Mouse (Mus musculus) right cerebral cortex, postnatal 4 days (tissue): Measurements from ENCODE around the gene Ccl6.
A peak's percentile ranks its signal among the peaks of the same experiment; 100 is the strongest.

ENCODE experiments used
- DNase-seq: peaks from one replicate; pipeline ENCODE4 v3.0.0-alpha.2; 2022

Gene Ccl6

DNA sequence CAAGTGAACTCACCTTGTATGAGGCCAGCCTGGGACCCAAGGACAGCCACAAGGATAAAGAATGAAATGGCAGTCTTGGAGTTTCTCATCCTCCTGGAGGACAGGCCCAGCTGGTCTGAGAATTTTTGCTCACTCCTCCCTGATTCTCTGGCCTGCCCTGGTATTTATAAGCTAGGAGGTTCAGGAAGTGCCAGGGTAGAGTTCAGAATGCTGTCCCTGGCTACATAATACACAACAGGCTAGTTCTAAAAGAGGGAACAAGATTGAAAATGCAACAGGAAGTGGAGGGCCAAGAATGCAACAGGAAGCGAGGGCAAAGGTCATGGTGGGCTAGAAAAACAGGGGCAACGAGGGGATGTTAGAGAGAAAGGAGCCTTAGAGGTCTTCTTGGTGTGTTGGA is at the start of gene Ccl6:
TSS of gene Ccl6 (minus strand) at position 235 of the 400 bp plus-strand sequence.
- DNase-seq: no peak

DNA sequence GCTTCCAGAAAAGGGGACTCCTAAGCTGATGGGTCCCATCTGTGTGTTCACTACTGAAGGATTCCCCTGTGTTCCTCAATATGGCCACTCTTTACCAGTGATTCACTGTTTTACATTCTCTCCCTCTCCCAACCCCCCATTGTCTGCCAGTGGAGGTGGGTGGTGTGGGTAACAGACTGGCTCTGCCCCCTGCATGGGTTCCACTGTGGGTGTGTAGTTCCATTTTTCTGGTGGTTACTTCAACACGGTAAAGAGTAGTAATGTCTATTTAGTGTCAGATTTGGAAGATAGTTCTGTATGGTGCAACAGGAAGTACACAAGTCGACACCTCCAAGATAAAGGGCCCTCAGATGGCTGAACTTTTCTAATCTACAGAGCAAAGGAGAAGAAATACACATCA is 48.3 kb upstream of the Ccl6 start:
- no peak for DNase-seq

DNA sequence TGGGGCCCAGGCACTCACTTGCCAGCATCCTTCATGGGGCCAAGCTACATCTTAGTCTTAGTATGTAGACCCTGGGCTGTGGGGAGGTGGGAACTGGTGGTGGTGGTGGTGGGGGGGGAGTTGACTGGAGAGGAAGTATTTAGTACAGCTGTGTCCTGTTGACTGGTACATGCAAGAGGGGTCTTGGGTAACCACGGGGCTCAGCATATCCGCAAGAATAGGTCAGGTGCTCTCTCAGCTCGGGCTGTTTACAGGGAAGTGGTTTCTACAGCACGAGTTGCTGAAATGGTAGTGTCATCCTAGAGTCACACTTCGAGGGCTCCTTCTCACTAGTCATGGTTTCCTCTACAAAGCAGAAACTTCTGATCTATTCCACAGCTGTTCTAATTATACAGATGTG is 47.3 kb upstream of the Ccl6 start:
- no peak for DNase-seq

DNA sequence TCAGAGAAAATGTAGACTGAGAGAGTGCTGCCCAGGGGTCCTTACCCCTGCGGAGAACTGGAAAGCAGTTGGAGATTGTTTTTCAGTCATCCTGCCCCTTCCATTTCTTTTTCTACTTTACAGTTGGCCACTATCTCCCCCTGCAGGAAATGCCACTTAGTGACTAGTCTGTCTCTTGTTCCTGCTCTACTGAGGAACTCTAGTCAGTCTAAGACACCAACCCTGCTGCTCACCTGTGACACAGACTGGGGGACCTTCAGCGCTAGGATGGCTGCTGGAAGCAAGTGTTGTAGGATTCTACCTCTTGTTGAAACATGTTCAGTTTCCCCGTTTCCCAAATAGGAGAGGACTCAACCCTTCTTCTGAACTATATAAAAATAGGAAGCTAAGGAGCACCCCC is 46.6 kb upstream of the Ccl6 start:
- DNase-seq: no peak

DNA sequence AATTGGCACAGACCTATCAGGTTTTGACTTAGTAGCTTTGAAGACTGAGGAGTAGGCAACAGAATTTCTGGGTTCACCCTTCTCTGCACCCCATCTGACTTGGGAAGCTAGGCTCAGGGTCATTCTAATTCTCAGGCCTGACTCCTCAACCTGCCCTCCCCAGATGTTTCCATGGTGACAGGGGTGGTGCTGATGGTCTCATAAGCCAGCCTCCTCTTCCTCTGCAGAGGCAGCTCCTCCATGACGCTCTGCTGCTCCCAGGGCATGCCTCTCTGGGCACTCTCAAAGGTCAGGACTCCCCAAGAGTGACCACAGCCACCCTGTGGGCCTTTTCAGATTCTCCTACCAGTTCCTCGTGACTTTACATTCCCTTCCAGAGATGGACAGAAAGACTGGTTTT is 46.0 kb upstream of the Ccl6 start:
- no peak for DNase-seq

DNA sequence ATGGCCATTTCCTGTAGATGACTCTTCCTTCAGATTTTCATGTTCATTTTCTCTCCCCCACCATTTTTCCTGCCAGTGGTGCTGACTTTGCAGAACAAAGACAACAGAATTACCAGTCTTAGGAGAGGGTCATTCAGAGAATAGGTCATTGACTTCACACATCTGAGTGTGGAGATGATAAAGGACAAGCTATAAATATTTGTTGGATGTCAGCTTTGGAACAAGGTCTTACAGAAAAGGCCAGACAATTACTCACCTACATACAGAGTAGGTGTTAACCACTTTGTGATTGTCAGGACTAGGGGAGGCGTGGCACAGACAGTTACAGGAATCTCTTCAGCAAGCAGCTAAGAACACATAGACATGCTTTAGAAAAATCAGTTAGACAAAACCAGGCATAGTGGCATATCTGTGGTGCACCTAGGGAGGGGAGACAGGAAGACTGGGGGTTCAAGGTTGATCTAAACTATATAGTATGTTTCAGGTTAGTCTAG is 43.9 kb upstream of the Ccl6 start:
- DNase-seq: no peak

DNA sequence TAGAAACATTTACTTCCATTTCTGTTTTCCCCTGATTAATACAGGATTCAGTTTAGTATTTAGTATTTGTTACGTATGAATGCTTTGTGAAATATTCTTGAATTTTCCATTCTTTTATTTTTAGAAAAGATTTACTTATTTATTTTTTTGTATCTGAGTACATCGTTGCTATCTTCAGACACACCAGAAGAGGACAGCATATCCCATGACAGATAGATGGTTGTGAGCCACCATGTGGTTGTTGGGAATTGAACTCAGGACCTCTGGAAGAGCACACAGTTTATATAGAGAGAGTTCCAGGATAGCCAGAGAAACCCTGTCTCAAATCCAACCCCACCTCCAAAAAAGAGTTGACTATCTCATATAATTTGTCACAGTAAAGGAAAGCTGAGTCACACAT is 42.0 kb upstream of the Ccl6 start:
- no peak for DNase-seq

DNA sequence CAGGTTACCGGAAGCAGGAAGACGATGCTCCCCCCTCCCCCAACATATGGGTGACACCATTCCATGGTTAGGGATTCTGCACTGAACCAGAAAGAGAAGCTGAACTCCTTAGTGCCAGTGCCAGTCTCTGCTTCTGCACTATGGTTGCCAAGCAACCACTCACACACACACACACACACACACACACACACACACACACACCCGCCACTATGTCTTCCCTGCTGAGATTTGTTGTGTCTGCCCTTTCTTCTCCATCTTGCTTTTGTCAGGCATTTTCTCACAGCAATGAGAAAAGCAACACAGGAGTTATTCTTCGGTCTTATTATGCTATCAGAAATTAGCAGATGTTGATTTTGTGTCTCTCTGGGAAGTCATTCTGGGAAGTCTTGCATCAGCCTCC is 41.5 kb upstream of the Ccl6 start:
- DNase-seq: peak; percentile 30

DNA sequence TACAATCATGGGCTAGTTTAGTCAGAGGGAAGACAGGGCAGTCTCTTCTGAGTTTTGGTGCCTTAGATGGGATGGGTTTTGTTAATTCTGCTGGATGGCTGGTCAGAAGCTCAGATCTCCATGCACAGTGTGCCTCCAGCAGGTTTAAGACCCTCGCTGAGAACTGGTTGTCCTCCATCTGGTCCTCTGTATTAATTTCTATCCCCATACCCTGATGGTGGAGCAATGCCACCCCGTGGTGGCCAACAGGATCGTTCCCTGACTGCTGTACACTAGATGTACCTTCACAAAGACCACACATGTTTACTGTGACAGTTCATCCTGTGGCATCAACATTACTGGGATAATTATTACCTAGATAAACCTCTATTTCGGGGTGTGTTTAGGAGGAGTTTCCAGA is 39.9 kb upstream of the Ccl6 start:
- no peak for DNase-seq

DNA sequence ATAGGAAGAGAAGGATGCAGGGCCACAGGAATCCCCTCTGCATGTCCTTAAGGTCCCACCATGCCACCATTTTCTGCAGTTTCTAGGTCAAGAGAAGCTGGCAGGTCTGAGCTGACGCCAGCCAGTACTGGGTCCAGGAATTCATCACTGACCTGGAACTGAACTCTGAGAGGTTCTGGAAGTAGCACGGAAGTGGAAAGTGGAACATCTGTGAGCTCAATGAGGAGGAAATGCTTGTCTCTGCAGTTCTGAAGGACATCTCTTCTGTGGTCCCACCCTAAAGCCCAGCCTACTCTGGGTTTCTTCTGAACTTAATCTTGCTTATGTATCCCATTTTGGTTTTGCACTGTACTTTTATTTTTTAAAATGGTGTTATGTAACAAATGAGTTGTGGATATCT is 38.2 kb upstream of the Ccl6 start:
- no peak for DNase-seq

DNA sequence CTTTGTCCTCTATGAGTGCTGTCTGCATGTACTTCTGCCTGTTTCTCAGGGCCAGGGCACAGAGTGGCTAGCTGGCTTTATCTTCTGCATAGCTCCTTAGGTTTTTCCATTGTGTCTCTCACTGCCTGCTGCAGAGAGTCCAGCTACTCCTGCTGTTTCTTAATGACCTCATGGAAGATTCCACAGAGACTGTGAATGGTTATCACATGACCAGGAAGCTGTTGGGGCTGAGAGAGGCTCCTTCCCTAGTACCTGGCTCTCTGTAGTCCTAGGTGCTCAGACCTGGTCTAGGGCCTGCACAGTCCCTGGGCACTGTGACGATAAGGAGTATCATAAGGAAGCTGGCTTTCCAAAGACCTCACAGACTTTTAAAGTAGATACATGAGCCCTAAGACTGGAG is 37.7 kb upstream of the Ccl6 start:
- no peak for DNase-seq

DNA sequence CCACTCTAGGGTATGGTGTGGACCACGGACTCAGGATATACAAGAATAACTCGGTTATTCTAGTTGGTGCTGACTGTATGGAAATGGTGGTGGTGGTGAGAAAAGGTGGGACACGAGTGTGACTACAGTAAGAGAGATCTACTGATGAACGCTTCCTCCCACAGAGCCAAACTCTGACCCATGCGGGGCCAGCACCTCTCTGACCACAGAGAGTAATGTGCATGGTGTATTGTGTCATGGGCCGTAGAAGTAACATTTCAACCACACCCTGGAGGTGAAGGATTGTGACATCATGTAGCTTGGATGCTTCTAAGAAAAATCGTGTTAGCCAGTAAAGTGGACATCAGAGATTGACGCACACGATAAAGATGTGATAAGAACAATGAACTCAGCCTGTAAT is 35.9 kb upstream of the Ccl6 start:
- DNase-seq: no peak

DNA sequence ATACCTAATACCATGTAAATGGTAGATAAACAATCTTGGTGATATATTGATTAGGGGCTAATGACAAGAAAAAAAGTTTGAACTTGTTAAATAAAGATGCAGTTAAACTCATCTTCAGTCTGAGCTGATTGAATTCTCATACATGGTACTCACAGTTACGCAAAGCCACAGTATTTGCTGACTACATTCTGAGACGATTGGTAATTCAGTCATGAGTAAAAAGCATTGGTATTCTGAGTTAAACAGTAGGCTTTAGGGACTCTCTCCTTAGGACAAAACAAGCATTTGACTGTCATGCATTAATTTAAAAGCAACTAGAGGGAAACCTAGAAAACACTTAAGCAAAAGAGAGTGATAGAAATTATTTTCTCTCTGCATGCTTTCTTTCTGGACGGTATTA is 30.7 kb upstream of the Ccl6 start:
- no peak for DNase-seq

DNA sequence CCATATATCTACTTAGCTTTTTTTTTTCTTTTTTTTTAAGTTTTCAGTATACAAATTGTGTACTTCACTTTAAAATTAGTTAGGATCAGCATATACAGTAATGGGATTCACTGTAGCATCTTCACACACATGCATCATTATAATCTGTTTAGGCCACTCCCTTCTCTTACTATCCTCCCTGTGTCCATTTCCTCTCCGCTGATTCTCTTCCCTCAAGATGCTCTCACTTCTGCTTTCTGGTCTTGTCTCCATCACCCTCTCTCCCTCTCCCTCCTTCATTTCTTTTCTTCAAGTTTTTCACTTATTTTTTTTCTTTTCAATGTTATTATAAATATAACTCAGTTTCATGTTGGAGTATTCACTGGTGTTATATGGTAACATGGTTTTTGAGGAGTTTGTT is 26.1 kb upstream of the Ccl6 start:
- no peak for DNase-seq

DNA sequence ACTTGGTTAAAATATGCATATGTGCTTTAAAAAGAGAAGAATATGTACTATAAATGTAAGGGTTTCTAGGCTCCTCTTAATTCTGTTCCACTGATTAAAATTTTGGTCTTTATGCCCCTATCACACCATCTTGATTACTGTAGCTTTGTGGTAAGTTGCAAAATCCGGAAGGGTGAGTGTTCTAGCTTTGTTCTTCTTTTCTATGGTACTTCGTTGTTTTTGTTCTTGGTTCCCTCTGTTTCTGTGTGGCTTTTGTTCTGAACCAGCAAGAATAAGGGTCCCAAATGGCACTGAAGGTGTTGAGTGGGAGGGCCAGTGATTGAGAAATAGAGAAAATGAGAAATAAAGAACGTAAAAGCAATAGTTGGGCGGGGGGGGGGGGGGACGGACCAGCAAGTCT is 25.4 kb upstream of the Ccl6 start:
- DNase-seq: no peak

DNA sequence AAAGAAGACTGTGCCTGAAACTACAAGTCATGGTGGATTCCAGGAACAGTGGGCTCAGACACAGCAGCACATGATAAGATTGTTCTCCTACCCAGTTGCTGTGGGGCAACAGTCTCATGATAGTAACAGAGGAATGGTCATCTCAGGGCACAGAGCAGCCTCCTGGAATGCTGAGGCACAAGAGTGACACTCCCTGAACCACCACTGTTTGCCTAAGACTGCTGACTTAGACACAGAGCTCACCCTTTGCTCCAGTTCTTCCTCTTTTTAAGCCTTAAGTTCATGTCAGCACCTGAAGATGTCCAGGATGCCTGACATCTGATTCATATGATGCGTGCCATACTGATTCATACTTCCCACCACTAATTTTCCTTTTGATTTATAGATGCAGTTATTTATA is 23.7 kb upstream of the Ccl6 start:
- no peak for DNase-seq

DNA sequence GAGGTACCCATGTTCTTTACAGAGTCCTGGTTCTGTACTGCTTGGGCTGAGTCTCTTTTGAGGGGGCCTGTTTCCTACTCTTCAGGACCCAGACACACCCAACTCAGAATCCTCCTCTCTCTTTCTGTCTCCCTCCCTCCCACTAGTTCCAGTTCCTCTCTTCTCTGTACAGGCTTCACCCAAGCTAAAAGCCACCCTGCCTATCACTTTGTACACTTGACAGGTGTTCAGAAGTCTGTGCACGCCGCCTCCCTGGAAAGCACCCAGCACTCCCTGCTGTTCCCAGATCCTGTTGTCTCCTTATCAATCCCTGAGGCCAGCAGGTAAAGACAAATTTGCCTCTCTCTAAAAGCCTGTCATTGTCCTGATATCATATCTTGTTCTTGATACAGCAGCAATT is 18.0 kb upstream of the Ccl6 start:
- no peak for DNase-seq

DNA sequence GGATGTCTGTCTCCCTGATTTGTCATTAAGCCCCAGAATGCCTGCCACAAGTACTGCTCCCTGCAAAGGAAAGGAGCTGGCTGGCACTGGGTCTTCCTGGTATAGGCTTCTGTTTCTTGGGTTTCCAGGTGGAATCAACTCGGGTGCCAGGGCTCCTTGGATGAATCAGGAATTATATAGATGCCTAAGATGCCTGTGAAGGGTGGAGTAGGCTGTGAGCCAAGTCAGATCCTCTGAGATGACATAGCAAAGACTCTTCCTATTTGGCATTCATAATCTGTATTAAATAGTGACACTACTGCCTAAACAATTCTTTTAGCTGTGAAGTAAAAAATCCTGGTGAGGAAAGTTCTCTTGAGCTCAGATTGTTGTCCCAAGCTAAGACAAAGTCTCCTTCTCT is 13.5 kb upstream of the Ccl6 start:
- DNase-seq: no peak

DNA sequence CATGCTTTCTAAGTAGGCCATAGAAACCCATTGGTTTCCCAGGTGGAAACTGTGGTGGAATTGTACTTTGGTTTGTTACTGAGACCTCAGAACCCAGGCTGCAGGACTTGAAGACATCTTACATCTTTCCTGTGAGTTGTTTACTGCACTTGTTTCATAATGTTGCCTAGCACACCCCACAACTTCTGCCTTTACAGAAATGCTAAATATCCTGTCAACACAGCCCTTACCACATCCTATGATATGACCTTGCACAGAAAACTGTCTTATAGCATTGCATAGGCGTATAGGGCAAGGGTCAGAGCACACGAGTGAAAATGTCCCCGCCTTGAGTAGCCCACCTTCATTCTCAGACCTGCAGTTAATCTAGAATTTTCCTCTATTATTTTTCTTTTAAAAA is 12.6 kb upstream of the Ccl6 start:
- no peak for DNase-seq

DNA sequence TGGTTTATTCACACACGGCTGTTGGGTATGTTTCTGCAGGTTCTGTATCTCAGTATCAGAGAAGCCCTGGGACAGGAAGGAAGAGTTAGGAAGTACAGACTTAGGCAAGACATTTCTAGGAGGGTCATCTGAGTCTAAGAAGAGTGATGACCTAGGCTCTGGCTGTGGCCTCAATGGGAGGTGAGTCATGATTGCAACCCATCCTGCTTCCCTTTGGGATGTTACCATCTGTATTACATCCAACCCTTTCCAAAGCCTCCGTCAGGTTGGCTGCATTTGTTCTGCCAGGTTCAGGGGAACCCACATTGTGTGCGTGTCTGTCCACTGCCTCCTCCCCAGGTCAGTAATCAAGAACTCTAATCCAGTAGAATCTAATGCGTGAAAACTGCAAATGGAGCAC is 11.8 kb upstream of the Ccl6 start:
- DNase-seq: no peak

DNA sequence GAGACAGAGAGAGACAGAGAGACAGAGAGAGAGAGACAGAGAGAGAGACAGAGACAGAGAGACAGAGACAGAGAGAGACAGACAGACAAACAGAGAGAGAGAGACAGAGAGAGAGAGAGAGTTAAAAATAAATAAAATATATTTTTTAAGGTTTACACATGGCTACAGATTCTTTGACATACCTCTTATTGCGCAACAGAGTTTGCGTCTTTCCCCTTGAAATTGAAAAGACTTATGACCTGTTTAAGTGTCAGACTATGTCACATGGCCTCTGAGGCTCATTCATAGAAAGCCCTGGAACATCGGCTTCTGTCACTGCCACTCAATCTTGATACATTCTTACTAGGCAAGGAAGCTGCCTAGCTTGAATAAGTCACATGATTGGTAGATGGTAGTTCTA is 10.5 kb upstream of the Ccl6 start:
- DNase-seq: no peak

DNA sequence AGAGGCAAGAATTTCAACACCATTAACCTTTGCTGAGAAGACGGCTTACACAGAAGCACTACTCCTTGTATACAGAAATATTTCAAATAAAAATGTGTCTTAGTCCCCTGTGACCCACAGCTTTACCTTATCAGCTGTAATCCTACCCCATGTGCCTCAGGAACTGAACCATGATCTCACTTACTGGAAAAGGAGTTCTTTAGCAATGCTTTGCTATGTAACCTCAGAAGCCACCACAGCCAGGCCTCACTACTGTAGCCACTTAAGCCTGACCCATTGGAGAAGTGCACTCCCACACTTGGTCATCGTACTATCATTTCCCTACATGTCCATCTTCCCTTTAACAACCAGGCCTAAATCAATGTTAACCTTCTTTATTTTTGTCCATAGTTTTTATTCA is 7.7 kb upstream of the Ccl6 start:
- no peak for DNase-seq

DNA sequence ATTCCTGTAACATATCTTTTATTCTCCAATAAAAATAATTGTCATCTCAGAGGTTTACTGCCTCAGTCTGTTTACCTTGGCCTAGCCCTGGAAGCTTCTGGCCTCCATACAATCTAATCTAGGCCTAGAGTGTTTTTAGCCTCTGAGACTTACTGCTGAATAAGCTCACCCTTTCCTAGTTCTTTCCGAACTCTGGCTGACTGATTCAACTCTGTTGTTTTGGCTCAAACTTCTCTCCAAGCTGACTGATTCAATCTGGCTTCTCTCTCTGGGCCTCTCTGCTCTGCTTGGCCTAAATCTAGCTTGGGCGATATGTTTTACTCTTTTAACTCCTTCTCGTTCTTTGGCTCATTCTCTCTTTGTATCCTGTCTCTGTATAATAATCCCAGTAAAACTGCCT is 6.1 kb upstream of the Ccl6 start:
- no peak for DNase-seq

DNA sequence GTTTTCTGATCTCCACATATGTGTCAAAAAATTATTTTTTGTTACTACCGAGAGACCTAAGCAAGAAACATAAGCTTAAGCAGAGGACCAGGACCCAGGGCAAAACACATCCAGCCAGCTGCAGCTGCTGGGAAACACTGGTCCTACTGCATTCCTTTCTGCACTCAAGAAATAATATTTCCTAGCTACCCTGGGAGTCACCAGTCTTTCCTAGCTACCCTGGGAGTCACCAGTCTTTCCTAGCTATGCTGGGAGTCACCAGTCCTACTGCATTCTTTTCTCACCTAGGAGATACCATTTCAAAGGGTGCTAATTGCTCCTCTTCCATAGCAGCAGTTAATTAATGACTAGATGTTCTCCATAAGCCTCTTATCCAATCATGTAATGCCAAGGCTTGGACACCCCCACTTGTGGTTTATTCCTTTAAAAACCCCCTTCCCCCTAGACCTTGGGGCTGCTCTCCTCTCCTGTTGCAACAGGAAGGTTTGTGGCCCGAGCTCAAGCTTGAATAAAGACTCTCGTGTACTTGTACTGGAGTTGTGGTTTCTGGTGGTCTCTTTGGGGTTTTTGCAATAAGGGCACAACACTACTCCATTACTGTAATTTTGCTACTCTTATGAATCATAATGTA is 5.4 kb upstream of the Ccl6 start:
- DNase-seq: no peak

DNA sequence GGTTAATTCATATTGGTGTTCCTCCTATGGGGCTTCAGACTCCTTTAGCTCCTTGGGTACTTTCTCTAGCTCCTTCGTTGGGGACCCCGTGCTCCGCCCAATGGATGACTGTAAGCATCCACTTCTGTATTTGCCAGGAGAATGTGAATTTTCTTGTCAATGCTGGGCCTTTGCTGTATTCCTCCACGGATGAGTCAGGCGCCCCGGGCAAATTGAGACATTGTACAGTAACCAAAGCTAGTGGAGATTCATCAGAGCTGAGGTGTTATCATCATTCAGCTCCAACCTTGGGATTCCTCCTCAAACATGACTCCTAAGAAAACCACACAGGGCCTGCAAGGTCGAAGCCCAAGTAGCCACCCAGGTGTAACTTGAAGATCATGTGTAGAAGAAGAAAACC is 4.9 kb upstream of the Ccl6 start:
- no peak for DNase-seq
